Mouse (Mus musculus) lung, embryonic 16.5 days (tissue): ENCODE data around the gene Lgals1. TPM values are rescaled to one million over a fixed set of nuclear protein-coding genes. Genes with fewer than 3 reads are reported as not detected.

ENCODE experiments used
- ATAC-seq: fragments of 200-750 bp; cut with Nextera tagmentation; 2 replicates; pipeline ENCODE4 v1.8.0; 2017; ENCODE audit warnings: low read depth, mild to moderate bottlenecking, moderate library complexity
- H3K27ac ChIP-seq: fragments of 300-500 bp; sonication (generic); 2 replicates; pipeline ENCODE4 v1.5.1; 2014; ENCODE audit warnings: mild to moderate bottlenecking, control low read depth, low read length
- H3K27me3 ChIP-seq: fragments of 300-500 bp; sonication (generic); 2 replicates; pipeline ENCODE4 v1.6.1; 2014; ENCODE audit warnings: low read depth, low read length, mixed read lengths; ENCODE audit not compliant: control insufficient read depth, insufficient read depth
- H3K36me3 ChIP-seq: fragments of 300-500 bp; sonication (generic); 2 replicates; pipeline ENCODE4 v1.6.1; 2014; ENCODE audit warnings: low read length; ENCODE audit not compliant: control insufficient read depth, insufficient read depth
- H3K4me1 ChIP-seq: fragments of 300-500 bp; sonication (generic); replicated peaks from 2 replicates; pipeline ENCODE4 v1.6.1; 2014; ENCODE audit warnings: low read length, mixed read lengths; ENCODE audit not compliant: control insufficient read depth, insufficient read depth
- H3K4me2 ChIP-seq: fragments of 300-500 bp; sonication (generic); 2 replicates; pipeline ENCODE4 v1.6.1; 2014; ENCODE audit warnings: low read depth, low read length, control low read depth
- H3K4me3 ChIP-seq: fragments of 300-500 bp; sonication (generic); 2 replicates; pipeline ENCODE4 v1.5.1; 2014; ENCODE audit warnings: mild to moderate bottlenecking, low read length, control low read depth
- H3K9ac ChIP-seq: fragments of 300-500 bp; sonication (generic); 2 replicates; pipeline ENCODE4 v1.6.1; 2014; ENCODE audit warnings: low read length, control low read depth
- H3K9me3 ChIP-seq: fragments of 300-500 bp; sonication (generic); 2 replicates; pipeline ENCODE4 v1.6.1; 2016; ENCODE audit warnings: low read length; ENCODE audit not compliant: control insufficient read depth
- WGBS: fragments of 180-500 bp; shearing (Covaris S2); extraction: QIAGEN DNeasy Blood & Tissue Kit; methylation state at CpG from one replicate; pipeline ENCODE4 v1.1.7; 2014; 5-methylcytosine and 5-hydroxymethylcytosine counted together
- microRNA-seq: library from miRNA; unstranded; fragments of <30 nt; microRNA quantifications from one replicate; pipeline ENCODE4, GENCODE M21; 2016
- polyA plus RNA-seq: library from polyadenylated mRNA; unstranded; fragments of >200 nt; fragmentation: Nextera tagmentation; extraction: Ambion mirVana; gene quantifications from 2 replicates; pipeline ENCODE4 v1.2.1, GENCODE M21; 2015

The Lgals1 gene
- polyA plus RNA-seq, 1 experiment from 2014 or later = 862 TPM

- Histone ChIP-seq H3K27me3 (no peaks in the 10 kb centered on the region), H3K36me3 (no peaks in the 10 kb centered on the region), H3K27ac (no peak overlapping the region)
Measured at GRCm38 (mm10) chr15:78962885-78963284, 36.4 kb downstream of the Lgals1 start.

GRCm38 (mm10) chr15:78971626-78972025 is 45.1 kb downstream of the Lgals1 start:
- no peaks in the 10 kb centered on the region for H3K27me3 ChIP-seq
- H3K4me2 ChIP-seq = no peak overlapping the region
- H3K9me3 ChIP-seq = no peaks in the 10 kb centered on the region
- no peak overlapping the region for H3K27ac ChIP-seq
- H3K4me3 ChIP-seq = no peak overlapping the region
- WGBS = 58% methylated on average over 6 of the region's 6 CpGs
- ATAC-seq = no peak
- no peak overlapping the region for H3K9ac ChIP-seq
- H3K36me3 ChIP-seq = no peaks in the 10 kb centered on the region
- no peaks in the 10 kb centered on the region for H3K4me1 ChIP-seq

More at GRCm38 (mm10) chr15:78962885-78963284, 36.4 kb downstream of the Lgals1 start:
- Histone ChIP-seq H3K4me2 (no peak overlapping the region), H3K4me3 (no peak overlapping the region), H3K4me1 (no peaks in the 10 kb centered on the region), H3K9ac (no peak overlapping the region), H3K9me3 (no peaks in the 10 kb centered on the region)
- 25% methylated on average over 2 of the region's 2 CpGs for WGBS
- peak; percentile 66 for ATAC-seq

- 72% methylated on average over 7 of the region's 7 CpGs for WGBS
- Histone ChIP-seq H3K4me1 (peaks cover 8% of the 10 kb centered on the region), H3K36me3 (no peaks in the 10 kb centered on the region), H3K4me2 (no peak overlapping the region), H3K9ac (no peak overlapping the region), H3K27me3 (no peaks in the 10 kb centered on the region), H3K4me3 (no peak overlapping the region), H3K9me3 (no peaks in the 10 kb centered on the region), H3K27ac (no peak overlapping the region)
- no peak for ATAC-seq
Measured at GRCm38 (mm10) chr15:78973950-78974349, 47.4 kb downstream of the Lgals1 start.

GRCm38 (mm10) chr15:78977676-78978159 is 51.2 kb downstream of the Lgals1 start:
- Histone ChIP-seq H3K9me3 (no peaks in the 10 kb centered on the region), H3K36me3 (no peaks in the 10 kb centered on the region), H3K27me3 (no peaks in the 10 kb centered on the region), H3K27ac (no peak overlapping the region), H3K4me2 (no peak overlapping the region), H3K9ac (no peak overlapping the region), H3K4me3 (no peak overlapping the region), H3K4me1 (peaks cover 23% of the 10 kb centered on the region)
- no peak for ATAC-seq
- 70% methylated on average over 8 of the region's 8 CpGs for WGBS

- Histone ChIP-seq H3K9ac (peak overlapping the region; percentile 3; the same call in 1 of the 2 replicates), H3K9me3 (no peaks in the 10 kb centered on the region), H3K4me1 (peaks cover 28% of the 10 kb centered on the region), H3K27ac (peak overlapping the region; percentile 78), H3K4me3 (no peak overlapping the region), H3K4me2 (no peak overlapping the region), H3K36me3 (no peaks in the 10 kb centered on the region), H3K27me3 (no peaks in the 10 kb centered on the region)
- 4% methylated on average over 4 of the region's 4 CpGs for WGBS
- ATAC-seq = peak; percentile 63
Measured at GRCm38 (mm10) chr15:78978875-78979274, 52.4 kb downstream of the Lgals1 start.

Small RNA genes lying within 50 kb of the gene (microRNA-seq; reads per million reads assigned to microRNA genes)
- not detected for gene Mir6955

Other genes with a start within 250 kb of the Lgals1 start
- 0.09 and 0.15 TPM in 2 replicates for gene Elfn2, start 208.0 kb upstream of the Lgals1 start, polyA plus RNA-seq
- 40.8 and 43.1 TPM in 2 replicates for gene Mfng, start 153.2 kb upstream of the Lgals1 start, polyA plus RNA-seq
- 6.1 and 6.2 TPM in 2 replicates for gene Card10, start 123.7 kb upstream of the Lgals1 start, polyA plus RNA-seq
- gene Cdc42ep1, start 84.1 kb upstream of the Lgals1 start, polyA plus RNA-seq = 113 TPM in 2 replicates
- gene Lgals2, start 71.2 kb upstream of the Lgals1 start, polyA plus RNA-seq = 1.0 and 1.2 TPM in 2 replicates
- 58.3 and 63.1 TPM in 2 replicates for gene Gga1, start 49.5 kb upstream of the Lgals1 start, polyA plus RNA-seq
- 0.16 and 0.59 TPM in 2 replicates for gene Gm49510, start 27.1 kb upstream of the Lgals1 start, polyA plus RNA-seq
- 37.3 and 41.8 TPM in 2 replicates for gene Sh3bp1, start 27.0 kb upstream of the Lgals1 start, polyA plus RNA-seq
- 6.8 and 8.0 TPM in 2 replicates for gene Pdxp, start 12.8 kb upstream of the Lgals1 start, polyA plus RNA-seq
- 43.0 and 48.3 TPM in 2 replicates for gene Nol12, start 8.2 kb downstream of the Lgals1 start, polyA plus RNA-seq
- 44.6 and 51.3 TPM in 2 replicates for gene Triobp, start 21.0 kb downstream of the Lgals1 start, polyA plus RNA-seq
- gene H1f0, start 101.7 kb downstream of the Lgals1 start, polyA plus RNA-seq = 516 and 576 TPM in 2 replicates
- gene Galr3, start 115.2 kb downstream of the Lgals1 start, polyA plus RNA-seq = not detected in 2 replicates
- 52.6 and 56.7 TPM in 2 replicates for gene Ankrd54, start 136.2 kb downstream of the Lgals1 start, polyA plus RNA-seq
- gene Eif3l, start 148.5 kb downstream of the Lgals1 start, polyA plus RNA-seq = 196 and 209 TPM in 2 replicates
- 6.9 and 7.8 TPM in 2 replicates for gene Micall1, start 182.2 kb downstream of the Lgals1 start, polyA plus RNA-seq
- 255 and 267 TPM in 2 replicates for gene Polr2f, start 214.3 kb downstream of the Lgals1 start, polyA plus RNA-seq
- 16.3 and 18.3 TPM in 2 replicates for gene 1700088E04Rik, start 214.5 kb downstream of the Lgals1 start, polyA plus RNA-seq
- 0.67 and 0.82 TPM in 2 replicates for gene Sox10, start 238.5 kb downstream of the Lgals1 start, polyA plus RNA-seq